Mouse (Mus musculus) embryonic stem cell, embryonic (primary cell): Measurements from ENCODE around the gene Rps3a1.

ENCODE experiments used
- CTCF ChIA-PET, 4 experiments: fragments of 300-600 bp in 2 of 4; fragments of 350-600 bp in 2 of 4; sonication (Branson Sonifier 250); formaldehyde crosslinking; loops; one replicate each; lab custom pipeline; 2022; ENCODE audit warnings: inconsistent platforms in 2 of 4; lab: Charles Lee
- POLR2A ChIA-PET, 4 experiments: fragments of 300-600 bp in 2 of 4; fragments of 350-600 bp in 2 of 4; sonication (Branson Sonifier 250); formaldehyde crosslinking; loops; one replicate each; lab custom pipeline; 2022; ENCODE audit warnings: antibody characterized with exemption in 4 of 4, inconsistent platforms in 1 of 4; lab: Charles Lee

The Rps3a1 gene

GRCm38 (mm10) chr3:86101956-86102355 is 40.5 kb downstream of the Rps3a1 start:
- POLR2A ChIA-PET: interaction anchor here in 1 of 4 experiments (1.2 kb wide), 1 partner anchor 12 kb away, joined by 3 read pairs; no protein-coding TSS in a partner anchor
- CTCF ChIA-PET: interaction anchor here in 1 of 4 experiments (0.5 kb wide), 1 partner anchor 1389 kb away, joined by 4 read pairs; no protein-coding TSS in a partner anchor

GRCm38 (mm10) chr3:86093907-86094306 is 48.6 kb downstream of the Rps3a1 start:
- POLR2A ChIA-PET: interaction anchor here in 1 of 4 experiments (0.7 to 0.9 kb wide), 2 partner anchors 10 to 140 kb away, joined by 3 read pairs; no protein-coding TSS in a partner anchor
- CTCF ChIA-PET: no interaction called here

GRCm38 (mm10) chr3:86093213-86093845 is 49.2 kb downstream of the Rps3a1 start:
- ChIA-PET CTCF (interaction anchor here in 1 of 4 experiments (0.7 kb wide), 1 partner anchor 10 kb away, joined by 3 read pairs; no protein-coding TSS in a partner anchor), POLR2A (interaction anchor here in 1 of 4 experiments (0.9 kb wide), 1 partner anchor 10 kb away, joined by 3 read pairs; no protein-coding TSS in a partner anchor)
